Mouse (Mus musculus) spleen, adult 2 months (tissue): ENCODE results near the gene Mettl11b. TPM values are rescaled to one million over a fixed set of nuclear protein-coding genes. Genes with fewer than 3 reads are reported as not detected.

Experiments used
- DNase-seq, 2 experiments: peaks; one replicate each; pipeline versions ENCODE4 v3.0.0 to v3.0.0-alpha.2; 2012 to 2021; ENCODE audit warnings: low spot score in 2 of 2, low read depth in 1 of 2
- H3K27ac ChIP-seq: fragments of 200-500 bp; 2 replicates; pipeline ENCODE4 v1.5.1; 2012; ENCODE audit warnings: low read length, inconsistent platforms; ENCODE audit not compliant: insufficient read depth
- H3K27me3 ChIP-seq: fragments of 200-500 bp; 2 replicates; pipeline ENCODE4 v1.6.1; 2012; ENCODE audit warnings: mild to moderate bottlenecking, moderate library complexity, low read length, inconsistent platforms; ENCODE audit not compliant: control insufficient read depth, insufficient read depth
- H3K36me3 ChIP-seq: fragments of 200-500 bp; 2 replicates; pipeline ENCODE4 v1.6.1; 2012; ENCODE audit warnings: mild to moderate bottlenecking, low read length, inconsistent platforms; ENCODE audit not compliant: control insufficient read depth, insufficient read depth
- H3K4me1 ChIP-seq: fragments of 200-500 bp; 2 replicates; pipeline ENCODE4 v1.6.1; 2011; ENCODE audit warnings: inconsistent platforms; ENCODE audit not compliant: control insufficient read depth, insufficient read depth, insufficient read length
- H3K4me3 ChIP-seq: fragments of 200-500 bp; 2 replicates; pipeline ENCODE4 v1.5.1; 2011; ENCODE audit warnings: mild to moderate bottlenecking, inconsistent platforms; ENCODE audit not compliant: insufficient read depth, insufficient read length; ENCODE audit errors: extremely low read depth
- CTCF ChIP-seq: fragments of 200-500 bp; IDR thresholded peaks from 2 replicates; pipeline ENCODE4 v1.5.1; 2011; ENCODE audit warnings: mild to moderate bottlenecking, inconsistent platforms; ENCODE audit not compliant: insufficient read depth, insufficient read length, insufficient replicate concordance; ENCODE audit errors: extremely low read depth
- POLR2A ChIP-seq: fragments of 200-500 bp; IDR thresholded peaks from 2 replicates; pipeline ENCODE4 v1.6.1; 2011; ENCODE audit warnings: low read depth, low read length, inconsistent platforms
- WGBS: fragments of 180-500 bp; shearing (Covaris S2); methylation state at CpG from one replicate; pipeline ENCODE4 v1.1.7; 2018; 5-methylcytosine and 5-hydroxymethylcytosine counted together
- polyA plus RNA-seq: library from polyadenylated mRNA; depleted of rRNA; stranded (reverse); fragments of >200 nt; gene quantifications from 2 replicates; pipeline ENCODE4 v1.2.3, GENCODE M21; 2012; rRNA removed

Mettl11b gene
- polyA plus RNA-seq, 1 experiment = not detected

- DNase-seq = no peak
- 85% methylated on average over 2 of the region's 2 CpGs for WGBS
- Histone ChIP-seq H3K27ac (no peak overlapping the region), H3K4me1 (no peaks in the 10 kb centered on the region), H3K4me3 (no peak overlapping the region), H3K27me3 (no peaks in the 10 kb centered on the region), H3K36me3 (no peaks in the 10 kb centered on the region)
- TF ChIP-seq CTCF (no peak), POLR2A (no peak)
Measured at GRCm38 (mm10) chr1:163657056-163657455, 68.0 kb downstream of the Mettl11b start.

GRCm38 (mm10) chr1:163656432-163656831, 68.6 kb downstream of the Mettl11b start:
- no peak for DNase-seq
- Histone ChIP-seq H3K4me3 (no peak overlapping the region), H3K27ac (no peak overlapping the region), H3K4me1 (no peaks in the 10 kb centered on the region), H3K27me3 (no peaks in the 10 kb centered on the region), H3K36me3 (no peaks in the 10 kb centered on the region)
- 90% methylated on average over 5 of the region's 5 CpGs for WGBS
- TF ChIP-seq POLR2A = no peak
- no peak for TF ChIP-seq CTCF

Other genes starting within 250 kb of the Mettl11b start
- 0.83 and 0.85 TPM in 2 replicates for gene Kifap3, start 54.4 kb upstream of the Mettl11b start, polyA plus RNA-seq
- 8.5 TPM in 2 replicates for gene Scyl3, start 203.9 kb upstream of the Mettl11b start, polyA plus RNA-seq